Mouse (Mus musculus) CH12.LX (cell line): ENCODE results near the gene Nsf. TPM values are rescaled to one million over a fixed set of nuclear protein-coding genes. Genes with fewer than 3 reads are reported as not detected.

Source experiments
- DNase-seq: peaks from one replicate; pipeline ENCODE4 v3.0.0-alpha.2; 2013; ENCODE audit errors: extremely low read depth
- H3K27ac ChIP-seq: 2 replicates; pipeline ENCODE4 v1.5.1; 2012; ENCODE audit warnings: low read depth, mild to moderate bottlenecking, control low read depth, moderate library complexity; ENCODE audit not compliant: insufficient read depth
- H3K27me3 ChIP-seq: replicated peaks from 2 replicates; pipeline ENCODE3; 2012; ENCODE audit warnings: inconsistent platforms
- H3K36me3 ChIP-seq, 2 experiments: replicated peaks in 1 of 2; 2 replicates each; pipeline versions ENCODE3 to v1.6.1; 2012; ENCODE audit warnings: inconsistent platforms in 1 of 2, low read length in 1 of 2, mild to moderate bottlenecking in 1 of 2, mixed read lengths in 1 of 2, moderate library complexity in 1 of 2; ENCODE audit not compliant: control insufficient read depth in 1 of 2, insufficient read depth in 1 of 2
- H3K4me1 ChIP-seq, 2 experiments: 2 replicates each; pipeline ENCODE4 v1.6.1; 2012; ENCODE audit warnings: inconsistent platforms in 1 of 2, moderate library complexity in 1 of 2; ENCODE audit not compliant: insufficient read depth in 2 of 2, control insufficient read depth in 1 of 2
- H3K4me2 ChIP-seq: 2 replicates; pipeline ENCODE4 v1.6.1; 2012; ENCODE audit warnings: low read depth, mild to moderate bottlenecking, control low read depth; ENCODE audit not compliant: poor library complexity, insufficient read depth, severe bottlenecking
- H3K4me3 ChIP-seq, 3 experiments: fragments of 150-350 bp in 1 of 3; sonication (generic) in 1 of 3; replicated peaks in 1 of 3; 2 replicates each; pipeline versions ENCODE3 to v1.5.1; 2011 to 2012; ENCODE audit warnings: low read depth in 2 of 3, low read length in 2 of 3, mild to moderate bottlenecking in 2 of 3, moderate library complexity in 2 of 3, control low read depth in 1 of 3, improper control_type of control experiment in 1 of 3, inconsistent platforms in 1 of 3, mixed read lengths in 1 of 3; ENCODE audit not compliant: poor library complexity in 1 of 3
- H3K79me2 ChIP-seq: replicated peaks from 2 replicates; pipeline ENCODE4 v1.6.1; 2012; ENCODE audit warnings: mild to moderate bottlenecking, moderate library complexity; ENCODE audit not compliant: control insufficient read depth, poor library complexity, insufficient read depth, severe bottlenecking; ENCODE audit errors: extremely low read depth
- H3K9ac ChIP-seq: 2 replicates; pipeline ENCODE4 v1.6.1; 2012; ENCODE audit warnings: low read depth, mild to moderate bottlenecking, control low read depth, moderate library complexity; ENCODE audit not compliant: insufficient read depth
- H3K9me3 ChIP-seq: replicated peaks from 2 replicates; pipeline ENCODE3; 2012; ENCODE audit warnings: low read length, inconsistent platforms, mixed read lengths
- CHD1 ChIP-seq: IDR thresholded peaks from 2 replicates; pipeline ENCODE4 v1.6.1; 2012; ENCODE audit warnings: low read depth, low read length, improper control_type of control experiment, inconsistent platforms
- E2F4 ChIP-seq: IDR thresholded peaks from 2 replicates; pipeline ENCODE4 v1.6.1; 2011; ENCODE audit warnings: low read depth, low read length, improper control_type of control experiment; ENCODE audit not compliant: insufficient replicate concordance
- ELF1 ChIP-seq: IDR thresholded peaks from 2 replicates; pipeline ENCODE4 v1.6.1; 2014; ENCODE audit warnings: low read depth, mild to moderate bottlenecking, inconsistent platforms, low read length, improper control_type of control experiment
- GABPA ChIP-seq: IDR thresholded peaks from 2 replicates; pipeline ENCODE4 v1.6.1; 2012; ENCODE audit warnings: low read depth, low read length, improper control_type of control experiment, inconsistent platforms; ENCODE audit not compliant: insufficient replicate concordance
- HCFC1 ChIP-seq: IDR thresholded peaks from 2 replicates; pipeline ENCODE4 v1.6.1; 2012; ENCODE audit warnings: low read depth, mild to moderate bottlenecking, inconsistent platforms, low read length, improper control_type of control experiment
- JUN ChIP-seq: IDR thresholded peaks from 2 replicates; pipeline ENCODE4 v1.6.1; 2011; ENCODE audit warnings: low read depth, mild to moderate bottlenecking, low read length, improper control_type of control experiment, moderate library complexity; ENCODE audit not compliant: insufficient read depth
- JUND ChIP-seq: conservative IDR thresholded peaks from 2 replicates; pipeline ENCODE4 v1.6.1; 2011; ENCODE audit warnings: low read depth, low read length, improper control_type of control experiment
- MAX ChIP-seq: IDR thresholded peaks from 2 replicates; pipeline ENCODE4 v1.6.1; 2011; ENCODE audit warnings: low read length, improper control_type of control experiment
- MAZ ChIP-seq: IDR thresholded peaks from 2 replicates; pipeline ENCODE4 v1.6.1; 2012; ENCODE audit warnings: low read depth, mild to moderate bottlenecking, inconsistent platforms, low read length, improper control_type of control experiment, moderate library complexity
- MXI1 ChIP-seq: IDR thresholded peaks from 2 replicates; pipeline ENCODE4 v1.6.1; 2011; ENCODE audit warnings: mild to moderate bottlenecking, low read depth, low read length, improper control_type of control experiment
- MYC ChIP-seq: IDR thresholded peaks from 2 replicates; pipeline ENCODE4 v1.6.1; 2011; ENCODE audit warnings: low read depth, mild to moderate bottlenecking, improper control_type of control experiment, low read length
- PAX5 ChIP-seq: IDR thresholded peaks from 2 replicates; pipeline ENCODE4 v1.6.1; 2012; ENCODE audit warnings: low read length, inconsistent platforms, mixed read lengths
- RCOR1 ChIP-seq: conservative IDR thresholded peaks from 2 replicates; pipeline ENCODE4 v1.6.1; 2012; ENCODE audit warnings: low read depth, mild to moderate bottlenecking, inconsistent platforms, low read length, improper control_type of control experiment
- SIN3A ChIP-seq: IDR thresholded peaks from 2 replicates; pipeline ENCODE4 v1.6.1; 2012; ENCODE audit warnings: low read length, improper control_type of control experiment, inconsistent platforms
- SMC3 ChIP-seq: IDR thresholded peaks from 2 replicates; pipeline ENCODE4 v1.6.1; 2011; ENCODE audit warnings: low read depth, low read length, improper control_type of control experiment
- TBP ChIP-seq: conservative IDR thresholded peaks from 2 replicates; pipeline ENCODE4 v1.6.1; 2011; ENCODE audit warnings: low read depth, low read length, improper control_type of control experiment
- ZNF384 ChIP-seq: IDR thresholded peaks from 2 replicates; pipeline ENCODE4 v1.6.1; 2012; ENCODE audit warnings: low read depth, low read length, improper control_type of control experiment, inconsistent platforms
- dilution Hi-C: fragments of 300-500 bp; cut with MboI; formaldehyde crosslinking; loops from 2 replicates; pipeline ENCODE4 v1.14.3; 2020; ENCODE audit warnings: low sequenced_read_pairs; ENCODE audit not compliant: extremely low pct_unique_long_range_greater_than_20kb, extremely low pct_ligation_motif_present
- in situ Hi-C: fragments of 300-500 bp; cut with MboI; formaldehyde crosslinking; loops from 3 replicates; pipeline ENCODE4 v1.14.3; 2019; ENCODE audit warnings: low sequenced_read_pairs, low pct_ligation_motif_present, low pct_unique_long_range_greater_than_20kb, mixed read lengths
- polyA plus RNA-seq: library from polyadenylated mRNA; unstranded; fragments of >175 nt; gene quantifications from 2 replicates; pipeline ENCODE4 v1.2.1, GENCODE M21; 2012; ENCODE audit warnings: low read depth; ENCODE audit not compliant: insufficient read length
- total RNA-seq, 2 experiments: library from RNA; depleted of rRNA; stranded (reverse); fragments of 300-350 nt in 1 of 2; fragments of >200 nt in 1 of 2; gene quantifications; 2 replicates each; pipeline ENCODE4 v1.2.3; 2012 to 2014

The Nsf gene
- total and polyA plus RNA-seq, 3 experiments = 48.1 to 99.3 (median 50.9) TPM

GRCm38 (mm10) chr11:103789951-103790350, 163.9 kb downstream of the Nsf start:
- in situ Hi-C loops = no loop called here
- H3K27me3 ChIP-seq = peaks cover 96% of the 10 kb centered on the region

GRCm38 (mm10) chr11:103780152-103780551, 173.7 kb downstream of the Nsf start:
- no peak for TF ChIP-seq PAX5
- TF ChIP-seq MAX = no peak
- no peak for TF ChIP-seq RCOR1
- TF ChIP-seq MYC = no peak
- no peak for TF ChIP-seq TBP
- TF ChIP-seq MAZ = no peak
- no peak for TF ChIP-seq GABPA
- no peak for TF ChIP-seq MXI1
- TF ChIP-seq ZNF384 = no peak
- no peak for TF ChIP-seq JUN
- no peak for TF ChIP-seq CHD1
- peaks cover 84% of the 10 kb centered on the region for H3K27me3 ChIP-seq
- H3K9me3 ChIP-seq = peaks cover 20% of the 10 kb centered on the region
- H3K79me2 ChIP-seq = no peaks in the 10 kb centered on the region
- H3K4me3 ChIP-seq = no peak overlapping the region
- in situ Hi-C loops = no loop called here
- H3K27ac ChIP-seq = no peak overlapping the region
- no peaks in the 10 kb centered on the region for H3K36me3 ChIP-seq
- peaks cover 0 to 28% of the 10 kb centered on the region in 2 experiments; a peak in 2 of 4 replicates for H3K4me1 ChIP-seq
- H3K9ac ChIP-seq = no peak overlapping the region
- no peak overlapping the region for H3K4me2 ChIP-seq
- DNase-seq = no peak
- dilution Hi-C loops = no loop called here

More at GRCm38 (mm10) chr11:103789951-103790350, 163.9 kb downstream of the Nsf start:
- TF ChIP-seq MXI1 = no peak
- TF ChIP-seq ELF1 = no peak
- TF ChIP-seq E2F4 = no peak
- TF ChIP-seq ZNF384 = no peak
- TF ChIP-seq MYC = no peak
- no peak for TF ChIP-seq SIN3A
- no peak for TF ChIP-seq JUND
- no peak for TF ChIP-seq SMC3
- TF ChIP-seq HCFC1 = no peak
- dilution Hi-C loops = no loop called here
- DNase-seq = no peak
- Histone ChIP-seq H3K9me3 (no peaks in the 10 kb centered on the region), H3K36me3 (no peaks in the 10 kb centered on the region), H3K4me1 (peaks cover 8 to 11% of the 10 kb centered on the region in 2 experiments), H3K4me2 (no peak overlapping the region), H3K79me2 (no peaks in the 10 kb centered on the region), H3K4me3 (no peak overlapping the region), H3K9ac (no peak overlapping the region), H3K27ac (no peak overlapping the region)
